Mouse (Mus musculus): ENCODE measurements around the gene Ctsll3.

The Ctsll3 gene

GRCm38 (mm10) chr13:60750930-60751329 is 51.7 kb downstream of the Ctsll3 start:
- ATAC-seq (ENCODE audit: insufficient number of reproducible peaks, low FRiP score, low TSS enrichment): no peak

- ATAC-seq (ENCODE audit: insufficient number of reproducible peaks, low FRiP score, low TSS enrichment): no peak
These were observed 54.1 kb downstream of the Ctsll3 start for GRCm38 (mm10) chr13:60748556-60748955.
